Mouse (Mus musculus) heart, adult 18-20 months (tissue): ENCODE measurements around the gene Pilra. TPM values are rescaled to one million over a fixed set of nuclear protein-coding genes. Genes with fewer than 3 reads are reported as not detected.
A peak's percentile ranks its signal among the peaks of the same experiment; 100 is the strongest.
"Not testable (repeated sequence)": the region's sequence is repeated elsewhere in the genome, so short reads cannot be mapped to it uniquely, and the experiment has no call there.

Experiments
- DNase-seq, 2 experiments: peaks; one replicate each; pipeline ENCODE4 v3.0.0; 2021 to 2022; ENCODE audit warnings: mixed read lengths in 1 of 2
- long read RNA-seq, 2 experiments: library from polyadenylated mRNA; stranded (forward); transcript quantifications; one replicate each; pipeline ENCODE4 v2.0.0; 2021
- total RNA-seq, 2 experiments: library from RNA; stranded (reverse); gene quantifications; 2 replicates each; pipeline ENCODE4 v1.2.3; 2021

The Pilra gene
- 1 to 10 TPM; 1.5 to 1.7 TPM for total RNA-seq
- long read RNA-seq, experiment 1, partial matches to known transcripts, result 0 of 1 reads
- long read RNA-seq, experiment 1, other reads (novel, unspliced or antisense), result 1 of 1 reads
- long read RNA-seq, experiment 2, partial matches to known transcripts, result 0 of 2 reads
- long read RNA-seq, experiment 2, other reads (novel, unspliced or antisense), result 1 of 2 reads

- not testable (repeated sequence) for DNase-seq
Observed at GRCm38 (mm10) chr5:137835966-137836520, at the start of gene Pilra. Gene Pilra (minus strand): TSS chr5:137836281.

GRCm38 (mm10) chr5:137883345-137883744, 47.3 kb upstream of the Pilra start:
- no peak for DNase-seq

DNA sequence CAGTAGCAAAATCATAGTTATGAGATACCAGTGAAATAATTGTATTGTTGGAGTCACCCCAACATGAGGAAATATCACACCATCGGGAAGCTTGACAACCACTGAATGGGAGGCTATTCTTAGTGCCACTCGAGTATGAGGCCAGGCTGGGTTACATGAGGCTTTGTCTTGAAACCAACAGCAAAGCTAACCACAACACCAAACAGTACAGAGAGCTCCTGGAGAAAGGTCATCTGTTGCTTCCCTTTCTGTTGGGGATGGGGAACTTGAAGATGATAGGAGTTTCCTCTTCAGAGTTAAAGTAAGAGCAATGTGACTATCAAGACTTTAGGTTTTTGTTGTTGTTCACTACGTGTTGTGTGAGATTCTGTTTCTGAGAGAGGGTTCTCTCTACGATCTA, 46.8 kb upstream of the Pilra start:
- no peak for DNase-seq

DNA sequence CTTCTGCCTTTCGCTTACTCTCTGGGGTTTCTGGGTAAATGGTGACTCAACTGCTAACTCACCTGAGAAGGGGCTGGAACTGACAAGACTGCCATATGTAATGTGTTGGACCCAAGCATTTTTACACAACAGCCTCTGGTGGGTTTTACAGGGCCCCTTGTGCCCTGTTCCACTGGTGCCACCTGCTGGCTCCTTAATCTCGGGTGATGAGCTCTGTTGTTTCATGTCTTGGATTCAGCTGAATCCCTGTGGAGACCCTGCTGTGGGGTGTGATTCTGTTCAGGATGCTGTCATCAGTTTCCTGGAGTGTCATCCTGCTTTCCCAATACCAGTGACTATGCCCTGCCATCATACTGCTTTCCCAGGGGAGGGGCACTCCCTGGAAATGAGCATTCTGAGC, 41.8 kb upstream of the Pilra start:
- peak; percentile 22 to 46 for DNase-seq

GRCm38 (mm10) chr5:137875054-137875453, 39.0 kb upstream of the Pilra start:
- no peak for DNase-seq

GRCm38 (mm10) chr5:137872381-137872702, 36.3 kb upstream of the Pilra start:
- not testable (repeated sequence) for DNase-seq

GRCm38 (mm10) chr5:137871644-137872380, 35.7 kb upstream of the Pilra start, which contains the start of gene Pilrb2:
Gene Pilrb2 (minus strand): TSS chr5:137871815.
- not testable (repeated sequence) for DNase-seq

GRCm38 (mm10) chr5:137868600-137868999, 32.5 kb upstream of the Pilra start:
- not testable (repeated sequence) for DNase-seq

- not testable (repeated sequence) for DNase-seq
Observed at GRCm38 (mm10) chr5:137864008-137864407, 27.9 kb upstream of the Pilra start.

DNA sequence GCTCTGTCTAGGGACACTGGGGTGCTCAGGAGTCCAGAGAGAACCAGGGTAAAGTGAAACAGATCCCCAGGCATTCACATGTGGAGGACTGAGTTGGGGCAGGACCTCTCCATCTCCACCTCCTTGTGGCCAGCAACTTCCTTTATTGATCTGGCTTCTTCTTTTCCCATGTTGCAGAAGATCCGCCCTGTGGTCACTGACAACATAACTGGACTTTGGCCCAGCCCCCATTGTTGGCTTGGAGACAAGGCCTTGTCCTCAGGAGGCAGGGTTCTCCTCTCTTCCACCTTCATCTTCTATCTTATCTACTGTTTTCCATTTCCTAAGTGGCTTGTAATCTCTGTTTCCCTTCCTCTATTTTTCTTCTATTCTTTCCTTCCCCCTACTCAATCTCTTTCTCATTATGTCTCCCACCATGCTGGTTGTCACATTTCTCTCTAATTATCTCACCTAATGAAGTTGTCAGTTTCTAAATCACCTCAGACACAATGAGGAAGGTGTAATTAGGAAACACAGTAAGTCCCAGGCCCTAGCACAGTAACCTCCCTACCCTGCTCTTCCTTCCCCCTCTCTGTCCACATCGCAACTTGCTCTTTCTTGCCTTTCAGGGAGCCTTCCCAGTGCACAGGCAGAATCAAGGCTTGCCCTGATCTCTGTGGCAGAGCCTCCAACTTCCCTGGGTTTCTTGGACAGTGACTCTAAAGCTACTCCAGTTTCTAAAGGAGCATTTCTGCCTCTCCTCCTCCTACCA, 22.1 kb upstream of the Pilra start, which contains the start of gene Pilrb1:
Gene Pilrb1 (minus strand): TSS at position 147 of the 751 bp plus-strand sequence.
- DNase-seq, result peak; percentile 35 to 53

GRCm38 (mm10) chr5:137856870-137857269, 20.8 kb upstream of the Pilra start:
- not testable (repeated sequence) for DNase-seq

DNA sequence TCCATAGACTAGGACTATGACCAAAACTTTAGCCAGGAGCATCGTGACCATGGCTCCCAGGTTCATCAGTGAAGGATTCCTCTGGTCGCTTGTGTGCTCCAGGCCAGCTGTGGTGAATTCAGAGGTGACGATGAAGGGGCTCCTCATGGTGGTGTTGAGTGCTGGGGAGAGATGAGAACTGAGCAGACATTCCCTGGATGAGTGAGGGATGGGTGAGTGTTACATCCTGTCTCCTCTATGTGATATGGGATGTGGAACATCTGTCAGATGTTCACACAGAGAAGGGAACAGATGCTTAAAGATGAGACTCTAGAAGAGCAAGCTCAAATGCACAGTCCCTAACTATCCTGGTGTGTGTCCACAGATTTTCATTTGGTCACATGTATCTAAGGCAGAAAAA, 18.8 kb upstream of the Pilra start:
- DNase-seq, result not testable (repeated sequence)

- not testable (repeated sequence) for DNase-seq
Observed at GRCm38 (mm10) chr5:137850313-137850712, 14.2 kb upstream of the Pilra start.

GRCm38 (mm10) chr5:137837110-137837509, 1.0 kb upstream of the Pilra start:
- not testable (repeated sequence) for DNase-seq

DNA sequence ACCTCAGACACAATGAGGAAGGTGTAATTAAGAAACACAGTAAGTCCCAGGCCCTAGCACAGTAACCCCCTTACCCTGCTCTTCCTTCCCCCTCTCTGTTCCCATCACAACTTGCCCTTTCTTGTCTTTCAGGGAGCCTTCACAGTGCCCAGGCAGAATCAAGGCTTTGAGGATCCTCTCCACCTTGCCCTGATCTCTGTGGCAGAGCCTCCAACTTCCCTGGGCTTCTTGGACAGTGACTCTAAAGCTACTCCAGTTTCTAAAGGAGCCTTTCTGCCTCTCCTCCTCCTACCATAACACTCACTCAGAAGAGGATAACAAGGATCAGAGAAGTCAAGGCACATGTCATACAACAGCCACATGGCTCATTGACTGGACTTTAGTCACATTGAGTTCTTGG, 530 bp upstream of the Pilra start:
- DNase-seq, result no peak

DNA sequence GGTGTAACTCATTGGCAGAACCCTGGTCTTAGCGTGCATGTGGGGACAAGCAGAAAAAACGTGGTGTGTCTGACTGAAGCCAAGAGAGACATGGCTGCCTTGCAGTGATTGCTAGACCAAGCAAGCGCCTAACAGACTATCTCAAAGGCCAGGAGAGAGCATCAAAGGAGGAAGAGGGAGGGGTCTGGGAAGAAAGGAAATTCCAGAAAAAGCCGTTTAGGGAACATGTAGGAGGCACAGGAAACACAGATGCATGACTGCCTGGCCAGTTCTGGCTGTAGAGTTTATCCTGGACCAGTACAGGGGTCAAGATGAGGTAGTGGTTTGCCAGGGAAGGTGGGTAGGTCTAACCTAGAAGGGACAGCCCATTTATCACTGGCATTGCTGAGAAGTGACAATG, 2.6 kb downstream of the Pilra start:
- no peak for DNase-seq

DNA sequence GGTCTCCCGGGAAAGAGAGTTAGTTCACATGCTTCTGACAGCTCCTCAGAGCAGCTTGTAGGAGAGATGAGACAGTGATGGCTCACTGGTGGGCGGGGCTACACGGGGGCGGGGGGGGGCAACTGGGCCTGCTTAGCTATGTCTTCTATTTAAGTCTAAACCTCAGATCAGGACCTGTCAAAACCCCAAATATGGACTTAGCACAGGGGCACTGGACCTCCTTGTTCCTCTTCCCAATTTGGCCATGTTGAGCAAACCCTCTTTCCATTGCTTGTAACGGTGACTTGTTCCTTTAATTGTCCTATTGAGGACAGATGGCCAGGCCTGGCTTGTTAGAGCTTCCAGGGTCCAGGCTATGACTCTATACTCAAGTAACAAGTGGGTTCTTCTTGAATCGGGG, 4.6 kb downstream of the Pilra start:
- no peak for DNase-seq

- no peak for DNase-seq
Observed at GRCm38 (mm10) chr5:137831106-137831505, 5.0 kb downstream of the Pilra start.

DNA sequence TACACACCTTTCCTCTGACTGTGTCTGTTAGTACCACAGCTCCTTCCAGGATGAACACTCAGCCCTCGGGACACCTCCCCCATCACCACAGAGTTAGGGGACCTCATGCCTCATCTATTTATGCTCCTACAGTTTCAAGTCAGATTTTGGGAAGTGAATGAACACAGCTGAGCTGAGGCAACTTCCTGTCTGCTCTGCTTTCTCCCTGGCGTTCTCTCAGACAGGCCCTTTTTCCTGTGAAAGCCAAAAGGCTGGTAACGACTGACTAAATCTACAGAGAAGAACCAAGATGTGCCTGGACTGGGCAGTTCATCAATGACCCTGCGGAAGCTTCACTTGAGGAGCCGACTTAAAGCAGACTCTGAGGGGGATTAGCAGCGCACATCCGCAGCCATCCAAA, 5.8 kb downstream of the Pilra start:
- peak in 1 of 2 experiments; percentile 54 for DNase-seq

DNA sequence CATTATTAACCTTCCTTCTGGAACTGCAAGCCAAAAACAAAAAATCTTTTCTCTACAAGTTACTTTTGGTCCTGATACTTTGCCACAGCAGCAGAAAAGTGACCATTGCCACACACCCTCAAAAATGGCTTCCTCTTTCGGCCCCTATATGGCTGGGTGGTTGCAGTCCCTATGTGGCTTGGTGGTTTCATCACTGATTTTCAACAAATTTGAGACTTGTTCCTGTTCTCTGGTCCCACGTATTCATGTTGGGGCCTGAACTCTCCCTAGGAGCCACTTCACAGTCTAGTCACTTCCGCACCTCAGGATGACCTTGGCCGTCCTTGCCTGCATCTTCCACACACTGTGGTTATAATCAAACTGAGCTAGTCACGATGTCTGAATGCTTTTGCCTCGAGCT, 7.4 kb downstream of the Pilra start:
- DNase-seq, result no peak

GRCm38 (mm10) chr5:137826421-137826820, 9.7 kb downstream of the Pilra start:
- no peak for DNase-seq

DNA sequence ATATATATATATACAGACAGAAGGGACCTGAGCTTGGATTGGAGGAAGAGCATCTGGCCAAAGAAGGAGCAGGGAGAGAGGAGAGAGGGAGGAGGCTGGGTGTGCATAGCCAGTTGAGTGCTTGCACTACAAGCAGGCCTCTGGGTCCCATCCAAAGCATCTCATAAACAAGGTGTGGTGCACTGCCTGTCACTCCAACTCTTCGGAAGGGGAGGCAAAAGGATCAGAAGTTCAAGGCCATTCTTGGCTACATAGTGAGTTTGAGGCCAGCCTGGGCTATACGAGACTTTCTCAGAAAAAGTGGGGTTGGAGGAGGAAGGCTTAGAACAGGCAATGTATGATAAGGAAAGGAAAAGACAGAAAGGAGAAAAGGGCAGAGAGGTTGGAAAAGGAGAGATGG, 10.1 kb downstream of the Pilra start:
- DNase-seq, result no peak

GRCm38 (mm10) chr5:137825030-137825429, 11.1 kb downstream of the Pilra start:
- no peak for DNase-seq
